Mouse (Mus musculus) heart, adult 18-20 months (tissue): ENCODE measurements around the gene Efna5. TPM values are rescaled to one million over a fixed set of nuclear protein-coding genes. Genes with fewer than 3 reads are reported as not detected.

Experiments used
- DNase-seq, 2 experiments: peaks; one replicate each; pipeline ENCODE4 v3.0.0; 2021 to 2022; ENCODE audit warnings: mixed read lengths in 1 of 2
- total RNA-seq, 2 experiments: library from RNA; stranded (reverse); gene quantifications; 2 replicates each; pipeline ENCODE4 v1.2.3; 2021

Efna5 gene
- total RNA-seq, 2 experiments from 2014 or later = 14.0 to 19.6 TPM

- no peak for DNase-seq
Measured at GRCm38 (mm10) chr17:62857275-62857674, 23.8 kb downstream of the Efna5 start.

- no peak for DNase-seq
Measured at GRCm38 (mm10) chr17:62853741-62854140, 27.4 kb downstream of the Efna5 start.

GRCm38 (mm10) chr17:62852822-62853608 lies 28.1 kb downstream of the Efna5 start:
- no peak for DNase-seq

- no peak for DNase-seq
Measured at GRCm38 (mm10) chr17:62851268-62851667, 29.8 kb downstream of the Efna5 start.

GRCm38 (mm10) chr17:62850603-62851002 lies 30.5 kb downstream of the Efna5 start:
- DNase-seq = no peak

GRCm38 (mm10) chr17:62849676-62850075 lies 31.4 kb downstream of the Efna5 start:
- peak in 1 of 2 experiments; percentile 5 for DNase-seq

GRCm38 (mm10) chr17:62845656-62846055 lies 35.5 kb downstream of the Efna5 start:
- DNase-seq = no peak

- DNase-seq = no peak
Measured at GRCm38 (mm10) chr17:62844329-62844728, 36.8 kb downstream of the Efna5 start.

GRCm38 (mm10) chr17:62837336-62837735 lies 43.8 kb downstream of the Efna5 start:
- no peak for DNase-seq

- DNase-seq = no peak
Measured at GRCm38 (mm10) chr17:62836598-62837106, 44.5 kb downstream of the Efna5 start.

GRCm38 (mm10) chr17:62832550-62833127 lies 48.5 kb downstream of the Efna5 start:
- DNase-seq = peak in 1 of 2 experiments; percentile 17

- no peak for DNase-seq
Measured at GRCm38 (mm10) chr17:62827549-62827948, 53.6 kb downstream of the Efna5 start.

- DNase-seq = no peak
Measured at GRCm38 (mm10) chr17:62821219-62821618, 59.9 kb downstream of the Efna5 start.

- no peak for DNase-seq
Measured at GRCm38 (mm10) chr17:62819931-62820330, 61.2 kb downstream of the Efna5 start.

GRCm38 (mm10) chr17:62818821-62819220 lies 62.3 kb downstream of the Efna5 start:
- DNase-seq = no peak

GRCm38 (mm10) chr17:62818337-62818736 lies 62.8 kb downstream of the Efna5 start:
- no peak for DNase-seq

GRCm38 (mm10) chr17:62816879-62817278 lies 64.2 kb downstream of the Efna5 start:
- DNase-seq = no peak

GRCm38 (mm10) chr17:62813461-62813860 lies 67.7 kb downstream of the Efna5 start:
- DNase-seq = no peak

GRCm38 (mm10) chr17:62807891-62808290 lies 73.2 kb downstream of the Efna5 start:
- DNase-seq = no peak

- DNase-seq = peak; percentile 14 to 36
Measured at GRCm38 (mm10) chr17:62806646-62807045, 74.5 kb downstream of the Efna5 start.

- no peak for DNase-seq
Measured at GRCm38 (mm10) chr17:62802748-62803147, 78.4 kb downstream of the Efna5 start.

- no peak for DNase-seq
Measured at GRCm38 (mm10) chr17:62797272-62797671, 83.8 kb downstream of the Efna5 start.
